Mouse (Mus musculus): ENCODE data around the gene Man1c1. TPM values are rescaled to one million over a fixed set of nuclear protein-coding genes. Genes with fewer than 3 reads are reported as not detected.

The Man1c1 gene
- total and polyA plus RNA-seq, 3 experiments: 0.04 to 0.44 (median 0.20) TPM

DNA sequence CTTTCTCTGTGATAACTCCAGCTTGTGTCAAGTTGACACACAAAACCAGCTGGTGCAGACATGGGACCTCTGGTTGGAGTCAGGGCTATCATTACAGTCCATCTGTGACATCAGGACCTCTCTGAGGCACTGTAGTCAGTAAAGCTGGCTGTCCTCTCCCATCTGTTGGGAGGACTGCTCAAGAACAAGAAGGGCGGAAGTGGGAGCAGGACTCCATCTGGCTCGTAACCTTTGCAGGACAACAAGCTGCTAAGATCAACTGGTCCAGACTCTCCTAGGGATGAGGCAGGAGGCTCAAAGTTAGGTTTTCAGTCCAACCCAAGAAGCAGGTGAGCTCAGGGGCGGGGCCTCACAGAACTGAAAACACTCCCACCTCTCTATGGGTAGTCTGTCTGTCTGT is 29.1 kb downstream of the Man1c1 start:
- H3K9me3 ChIP-seq (replicated peaks; ENCODE audit: low read length): no peaks in the 10 kb centered on the region
- H3K4me2 ChIP-seq (ENCODE audit: insufficient read depth, low read depth, poor library complexity, severe bottlenecking): no peak overlapping the region
- in situ Hi-C loops (cut with MboI; ENCODE audit: low pct_ligation_motif_present, low pct_unique_long_range_greater_than_20kb, low sequenced_read_pairs) (no loop called here), dilution Hi-C loops (cut with MboI; ENCODE audit: extremely low pct_ligation_motif_present, extremely low pct_unique_long_range_greater_than_20kb, low sequenced_read_pairs) (no loop called here)
- no peak overlapping the region for H3K4me3 ChIP-seq (replicated peaks in 1 of 3; ENCODE audit: low read depth in 2 of 3, low read length in 2 of 3, poor library complexity in 1 of 3)
- TF ChIP-seq ZKSCAN1 (IDR thresholded peaks at IDR 0.05; ENCODE audit: borderline replicate concordance, low read depth, low read length): no peak
- TF ChIP-seq PAX5 (IDR thresholded peaks at IDR 0.05; ENCODE audit: low read length): no peak
- no peak for TF ChIP-seq NRF1 (IDR thresholded peaks at IDR 0.05; ENCODE audit: low read depth, low read length)
- TF ChIP-seq MAFK (IDR thresholded peaks at IDR 0.05; ENCODE audit: insufficient replicate concordance, low read length): no peak
- TF ChIP-seq CTCF (conservative IDR thresholded peaks at IDR 0.05 in 1 of 2, IDR thresholded peaks at IDR 0.05 in 1 of 2; ENCODE audit: low read depth in 2 of 2, low read length in 2 of 2): no peak
- no peak for TF ChIP-seq POLR2AphosphoS2 (IDR thresholded peaks at IDR 0.05; ENCODE audit: low read depth, low read length)
- TF ChIP-seq MYC (IDR thresholded peaks at IDR 0.05; ENCODE audit: low read depth, low read length): no peak
- TF ChIP-seq ZNF384 (IDR thresholded peaks at IDR 0.05; ENCODE audit: low read depth, low read length): no peak
- TF ChIP-seq E2F4 (IDR thresholded peaks at IDR 0.05; ENCODE audit: insufficient replicate concordance, low read depth, low read length): no peak
- TF ChIP-seq ZMIZ1 (IDR thresholded peaks at IDR 0.05; ENCODE audit: low read depth, low read length): no peak
- TF ChIP-seq POLR2A (IDR thresholded peaks at IDR 0.05; ENCODE audit: low read depth, low read length): no peak
- no peak for TF ChIP-seq IRF4 (IDR thresholded peaks at IDR 0.05; ENCODE audit: low read depth, low read length)
- no peak for TF ChIP-seq MXI1 (IDR thresholded peaks at IDR 0.05; ENCODE audit: low read depth, low read length)
- TF ChIP-seq MAX (IDR thresholded peaks at IDR 0.05; ENCODE audit: low read length): no peak
- TF ChIP-seq EP300 (IDR thresholded peaks at IDR 0.05; ENCODE audit: low read length): no peak
- no peak for TF ChIP-seq ELF1 (IDR thresholded peaks at IDR 0.05; ENCODE audit: low read depth, low read length)
- no peak for TF ChIP-seq KAT2A (IDR thresholded peaks at IDR 0.05; ENCODE audit: insufficient replicate concordance, low read length)
- peaks cover 0 to 8% of the 10 kb centered on the region in 2 experiments; a peak in 1 of 4 replicates for H3K4me1 ChIP-seq (ENCODE audit: control insufficient read depth in 1 of 2, insufficient read depth in 2 of 2)
- DNase-seq (ENCODE audit: extremely low read depth): no peak
- H3K36me3 ChIP-seq (replicated peaks in 1 of 2; ENCODE audit: control insufficient read depth in 1 of 2, insufficient read depth in 1 of 2, low read length in 1 of 2): no peaks in the 10 kb centered on the region
- no peaks in the 10 kb centered on the region for H3K27me3 ChIP-seq (replicated peaks)
- H3K79me2 ChIP-seq (replicated peaks; ENCODE audit: control insufficient read depth, extremely low read depth, insufficient read depth, poor library complexity, severe bottlenecking): no peaks in the 10 kb centered on the region
- H3K27ac ChIP-seq (ENCODE audit: insufficient read depth, low read depth): no peak overlapping the region
- no peak overlapping the region for H3K9ac ChIP-seq (ENCODE audit: insufficient read depth, low read depth)

DNA sequence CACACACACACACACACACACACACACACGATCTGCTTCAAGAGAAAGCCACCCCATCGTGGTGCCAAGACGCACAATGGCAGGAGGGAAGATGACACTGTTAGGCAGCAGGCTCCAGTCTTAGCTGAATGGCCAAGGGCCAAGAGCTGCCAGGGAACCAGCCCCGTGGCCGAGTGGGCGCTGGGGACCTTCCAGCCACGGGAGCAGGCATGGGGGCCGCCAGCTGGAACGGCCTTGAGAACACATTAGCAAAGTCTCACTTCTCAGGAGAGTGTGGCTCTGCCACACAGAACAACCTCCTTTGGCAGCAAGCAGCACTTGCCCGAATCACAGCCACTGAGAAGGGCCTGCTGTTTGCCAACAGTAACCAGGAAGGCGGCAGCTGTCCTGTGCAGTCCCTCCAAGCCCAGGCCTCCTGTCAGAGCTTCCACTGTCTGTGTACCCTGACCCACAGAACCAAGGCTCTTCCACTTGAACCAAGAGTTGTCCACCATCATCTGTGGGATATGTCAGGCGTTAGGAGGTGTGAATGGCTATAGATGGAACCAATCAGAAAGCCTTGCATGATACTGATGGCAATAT is 30.1 kb downstream of the Man1c1 start:
- no peaks in the 10 kb centered on the region for H3K36me3 ChIP-seq (replicated peaks in 1 of 2; ENCODE audit: control insufficient read depth in 1 of 2, insufficient read depth in 1 of 2, low read length in 1 of 2)
- dilution Hi-C loops (cut with MboI; ENCODE audit: extremely low pct_ligation_motif_present, extremely low pct_unique_long_range_greater_than_20kb, low sequenced_read_pairs): no loop called here
- H3K9ac ChIP-seq (ENCODE audit: insufficient read depth, low read depth): no peak overlapping the region
- no peak overlapping the region for H3K4me2 ChIP-seq (ENCODE audit: insufficient read depth, low read depth, poor library complexity, severe bottlenecking)
- H3K27me3 ChIP-seq (replicated peaks): no peaks in the 10 kb centered on the region
- in situ Hi-C loops (cut with MboI; ENCODE audit: low pct_ligation_motif_present, low pct_unique_long_range_greater_than_20kb, low sequenced_read_pairs): no loop called here
- H3K4me1 ChIP-seq (ENCODE audit: control insufficient read depth in 1 of 2, insufficient read depth in 2 of 2): peaks cover 0 to 10% of the 10 kb centered on the region in 2 experiments; a peak in 1 of 4 replicates
- no peak overlapping the region for H3K27ac ChIP-seq (ENCODE audit: insufficient read depth, low read depth)
- no peak for TF ChIP-seq UBTF (IDR thresholded peaks at IDR 0.05; ENCODE audit: low read depth, low read length)
- no peak for TF ChIP-seq MEF2A (IDR thresholded peaks at IDR 0.05; ENCODE audit: borderline replicate concordance, low read depth, low read length)
- no peak for TF ChIP-seq ETS1 (conservative IDR thresholded peaks at IDR 0.05; ENCODE audit: low read depth, low read length)
- TF ChIP-seq ZKSCAN1 (IDR thresholded peaks at IDR 0.05; ENCODE audit: borderline replicate concordance, low read depth, low read length): no peak
- TF ChIP-seq ZC3H11A (IDR thresholded peaks at IDR 0.05; ENCODE audit: low read depth, low read length): no peak
- TF ChIP-seq CHD1 (IDR thresholded peaks at IDR 0.05; ENCODE audit: low read depth, low read length): no peak
- TF ChIP-seq GABPA (IDR thresholded peaks at IDR 0.05; ENCODE audit: insufficient replicate concordance, low read depth, low read length): no peak
- no peak for TF ChIP-seq BHLHE40 (IDR thresholded peaks at IDR 0.05; ENCODE audit: low read depth, low read length)
- no peak for TF ChIP-seq CTCF (conservative IDR thresholded peaks at IDR 0.05 in 1 of 2, IDR thresholded peaks at IDR 0.05 in 1 of 2; ENCODE audit: low read depth in 2 of 2, low read length in 2 of 2)
- TF ChIP-seq PAX5 (IDR thresholded peaks at IDR 0.05; ENCODE audit: low read length): no peak
- TF ChIP-seq CHD2 (IDR thresholded peaks at IDR 0.05; ENCODE audit: low read length): no peak
- no peak for TF ChIP-seq USF2 (conservative IDR thresholded peaks at IDR 0.05; ENCODE audit: low read depth, low read length)
- no peak for TF ChIP-seq MAZ (IDR thresholded peaks at IDR 0.05; ENCODE audit: low read depth, low read length)
- no peak for TF ChIP-seq MAFK (IDR thresholded peaks at IDR 0.05; ENCODE audit: insufficient replicate concordance, low read length)
- TF ChIP-seq EP300 (IDR thresholded peaks at IDR 0.05; ENCODE audit: low read length): no peak
- no peak overlapping the region for H3K4me3 ChIP-seq (replicated peaks in 1 of 3; ENCODE audit: low read depth in 2 of 3, low read length in 2 of 3, poor library complexity in 1 of 3)
- H3K79me2 ChIP-seq (replicated peaks; ENCODE audit: control insufficient read depth, extremely low read depth, insufficient read depth, poor library complexity, severe bottlenecking): no peaks in the 10 kb centered on the region
- DNase-seq (ENCODE audit: extremely low read depth): no peak
- H3K9me3 ChIP-seq (replicated peaks; ENCODE audit: low read length): no peaks in the 10 kb centered on the region
